Mouse (Mus musculus) right cerebral cortex, postnatal 4 days (tissue): Measurements from ENCODE around the gene Mrpl18.
"Not testable (repeated sequence)": the region's sequence is repeated elsewhere in the genome, so short reads cannot be mapped to it uniquely, and the experiment has no call there.

Experiments
- DNase-seq: peaks from one replicate; pipeline ENCODE4 v3.0.0-alpha.2; 2022

The Mrpl18 gene

DNA sequence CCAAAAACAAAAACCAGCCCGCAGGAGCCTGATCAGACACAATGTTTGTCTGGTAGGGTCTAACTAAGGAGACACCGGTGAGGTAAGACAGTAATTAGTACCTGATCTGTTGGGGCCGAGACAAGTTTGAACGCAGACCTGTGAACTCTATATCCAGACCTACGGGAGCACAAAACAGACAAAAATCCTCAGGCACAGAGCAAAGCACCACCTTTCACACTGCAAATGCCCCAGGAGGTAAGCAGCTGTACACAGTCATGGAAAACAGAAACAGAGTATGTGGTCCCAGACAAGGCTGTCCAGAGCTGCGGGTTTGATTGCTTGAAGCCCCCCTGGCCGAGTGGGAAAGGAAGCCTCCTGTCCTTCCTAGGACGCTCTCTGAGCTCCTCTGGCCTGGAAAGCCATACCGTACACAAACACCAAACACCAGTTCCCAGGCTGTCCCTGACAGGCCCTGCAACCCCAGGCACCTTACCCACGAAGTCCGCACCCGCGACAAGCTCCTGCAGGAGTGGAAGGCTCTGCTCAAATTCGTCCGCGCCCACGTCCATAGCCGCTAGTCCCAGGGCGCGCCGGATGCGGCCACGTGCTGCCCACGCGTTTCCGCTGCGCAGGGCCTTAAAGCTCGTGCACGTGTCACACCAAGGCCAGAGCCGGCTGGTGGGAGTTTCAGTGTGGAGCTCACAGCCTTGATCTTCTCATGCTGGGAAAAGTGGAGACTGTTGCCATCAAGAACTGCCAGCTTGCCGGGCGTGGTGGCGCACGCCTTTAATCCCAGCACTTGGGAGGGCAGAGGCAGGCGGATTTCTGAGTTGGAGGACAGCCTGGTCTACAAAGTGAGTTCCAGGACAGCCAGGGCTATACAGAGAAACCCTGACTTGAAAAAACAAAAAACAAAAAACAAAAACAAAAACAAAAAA, 6.5 kb downstream of the Mrpl18 start, which contains the start of gene Pnldc1:
TSS of gene Pnldc1 (minus strand) at position 870 of the 920 bp plus-strand sequence.
- DNase-seq: no peak

DNA sequence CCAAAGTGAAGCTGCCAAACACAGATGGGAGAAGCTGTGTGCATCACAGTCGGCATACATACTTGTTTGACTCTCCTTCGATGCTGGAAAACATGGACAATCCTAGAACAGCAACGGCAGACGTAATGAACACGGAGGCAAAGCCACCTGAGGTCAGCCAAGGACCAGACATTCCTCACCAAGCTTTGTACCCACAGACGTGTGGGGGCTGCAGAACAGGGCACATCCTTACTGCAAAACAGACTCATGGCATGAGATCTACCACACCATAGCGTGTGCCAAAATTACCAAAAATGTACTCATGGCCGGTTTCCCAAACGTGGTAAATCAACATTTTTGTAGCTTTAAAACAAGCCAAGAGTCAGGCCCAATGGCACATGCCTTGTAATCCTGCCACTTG, 9.7 kb downstream of the Mrpl18 start:
- no peak for DNase-seq

DNA sequence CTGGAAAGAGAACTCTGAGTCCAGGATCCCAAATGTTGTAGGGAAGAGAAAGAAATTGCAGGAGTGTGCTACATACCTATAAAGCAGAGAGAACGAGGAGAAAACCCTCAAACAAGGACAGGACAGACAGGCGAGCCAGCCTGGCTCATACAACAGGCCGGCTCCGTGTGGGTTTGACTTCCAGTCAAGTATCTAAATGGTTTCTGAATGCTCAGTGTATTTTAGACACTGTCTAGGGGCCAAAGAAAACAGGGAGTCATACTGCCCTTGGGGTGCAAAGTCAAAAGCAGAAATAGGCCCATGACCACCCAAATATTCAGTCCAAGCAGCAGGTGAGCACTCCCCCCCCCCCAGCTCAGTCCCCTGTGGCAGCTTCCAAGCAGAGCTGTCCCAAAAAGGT, 10.3 kb downstream of the Mrpl18 start:
- DNase-seq: no peak

DNA sequence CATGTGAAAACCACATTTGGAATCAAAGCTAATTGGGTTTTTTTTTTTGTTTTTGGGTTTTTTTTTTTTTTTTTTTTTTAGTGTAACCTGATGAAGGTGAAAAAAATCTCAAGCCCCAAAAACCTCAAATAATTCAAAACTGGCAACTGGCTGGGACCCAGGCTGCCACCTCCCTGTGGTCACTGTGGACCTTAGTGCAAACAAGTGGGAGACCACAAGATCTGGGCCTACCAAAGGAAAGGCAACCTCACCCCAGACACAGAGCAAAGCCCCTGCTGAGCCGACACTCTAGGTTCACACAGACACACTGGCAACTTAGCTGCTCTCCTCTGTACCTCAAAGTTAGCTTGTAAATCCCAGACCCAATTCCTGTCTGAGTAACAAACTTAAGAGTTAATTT, 11.8 kb downstream of the Mrpl18 start:
- DNase-seq: no peak

DNA sequence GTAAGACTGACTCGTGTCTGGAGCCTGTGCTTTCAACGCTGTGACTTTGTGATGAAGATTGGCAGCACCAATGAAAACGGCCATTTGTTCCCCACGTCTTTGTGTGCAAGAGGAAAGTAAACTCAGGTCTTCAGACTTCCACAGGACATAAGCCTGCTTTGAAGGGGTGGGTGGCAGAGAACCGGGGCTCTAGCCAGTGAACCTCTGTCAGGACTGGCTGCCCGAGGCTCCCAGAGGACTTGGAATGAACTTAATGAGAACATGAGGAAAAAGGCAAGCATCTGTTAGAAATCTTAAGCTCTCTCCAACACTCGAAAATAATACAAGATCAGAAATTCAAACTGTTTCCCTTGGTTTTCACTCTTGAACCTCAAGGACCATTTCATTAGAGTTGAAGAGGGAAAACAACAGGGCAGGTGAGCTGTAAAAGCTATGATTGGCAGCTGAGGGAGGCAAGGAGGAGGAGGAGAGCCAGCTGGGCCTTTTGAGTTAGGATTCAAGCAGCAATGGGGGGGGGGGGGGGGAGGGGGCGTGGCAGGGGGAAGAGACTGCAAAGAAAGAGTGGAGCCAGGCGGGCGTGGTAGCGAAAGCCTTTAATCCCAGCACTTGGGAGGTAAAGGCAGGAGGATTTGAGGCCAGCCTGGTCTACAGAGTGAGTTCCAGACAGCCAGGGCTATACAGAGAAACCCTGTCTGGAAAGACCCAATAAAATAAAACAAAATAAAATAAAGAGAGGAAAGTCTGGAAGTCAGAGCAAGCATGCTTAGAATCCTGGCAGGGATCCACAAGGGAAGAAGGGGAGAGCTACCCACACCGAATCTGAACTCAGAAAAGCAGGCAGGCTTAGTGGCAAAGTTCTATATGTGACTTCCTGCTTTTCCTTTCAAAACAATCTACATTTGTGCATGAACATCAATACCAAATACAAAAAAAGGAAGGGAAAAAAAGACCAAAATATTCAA, 12.5 kb downstream of the Mrpl18 start:
- DNase-seq: no peak

DNA sequence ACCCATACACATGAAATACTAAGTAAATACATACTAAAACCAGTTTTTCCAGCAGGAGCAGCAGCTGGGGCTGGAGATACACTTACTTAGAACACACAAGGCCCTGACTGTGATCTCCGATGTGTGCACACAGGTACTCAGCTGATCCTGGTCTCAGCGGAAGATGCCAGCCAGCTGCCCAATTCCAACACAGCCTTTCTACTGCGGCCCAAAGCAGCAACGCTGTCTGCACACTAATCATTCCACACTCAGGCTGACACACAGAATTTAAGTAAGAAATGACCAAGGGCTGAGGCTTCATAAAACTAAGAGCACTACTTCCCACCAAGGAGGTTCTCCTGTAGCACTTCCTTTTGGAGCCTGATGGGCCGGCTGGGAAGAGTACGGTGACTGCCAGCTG, 13.9 kb downstream of the Mrpl18 start:
- no peak for DNase-seq

DNA sequence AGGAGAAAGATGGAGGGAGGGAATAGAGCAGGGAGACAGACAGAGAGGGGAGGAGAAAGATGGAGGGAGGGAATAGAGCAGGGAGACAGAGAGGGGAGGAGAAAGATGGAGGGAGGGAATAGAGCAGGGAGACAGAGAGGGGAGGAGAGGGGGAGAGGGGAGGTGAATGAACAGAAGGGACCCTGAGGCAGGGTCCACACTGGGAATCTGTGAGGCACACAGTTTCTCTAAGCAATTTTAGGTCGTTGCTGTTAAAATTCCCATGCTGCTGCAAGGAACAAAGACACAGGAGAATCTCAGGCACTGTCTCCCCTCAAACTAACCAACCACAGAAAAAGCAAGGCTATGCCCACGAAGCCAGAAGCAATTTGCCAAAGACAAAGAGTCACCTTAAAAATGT, 17.5 kb downstream of the Mrpl18 start:
- DNase-seq: not testable (repeated sequence)

DNA sequence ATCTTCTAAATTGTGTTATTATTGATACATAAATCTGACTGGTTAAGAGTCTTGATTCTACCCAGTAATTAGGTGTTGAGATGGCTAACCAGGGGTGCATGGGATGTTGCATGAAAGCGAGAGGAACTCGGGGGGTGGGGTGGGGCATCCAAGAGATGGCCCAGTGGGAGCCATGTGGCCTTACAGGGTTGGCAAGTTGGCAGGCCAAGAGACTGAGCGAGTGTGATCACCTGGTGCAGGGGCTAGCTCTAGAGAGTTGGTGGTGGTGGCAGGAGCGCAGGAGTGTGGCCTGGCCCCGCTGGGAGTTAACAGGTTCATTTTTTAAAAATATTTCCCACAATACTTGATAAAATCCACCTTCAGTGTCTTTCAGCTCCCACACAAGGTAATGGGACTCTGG, 18.5 kb downstream of the Mrpl18 start:
- no peak for DNase-seq

DNA sequence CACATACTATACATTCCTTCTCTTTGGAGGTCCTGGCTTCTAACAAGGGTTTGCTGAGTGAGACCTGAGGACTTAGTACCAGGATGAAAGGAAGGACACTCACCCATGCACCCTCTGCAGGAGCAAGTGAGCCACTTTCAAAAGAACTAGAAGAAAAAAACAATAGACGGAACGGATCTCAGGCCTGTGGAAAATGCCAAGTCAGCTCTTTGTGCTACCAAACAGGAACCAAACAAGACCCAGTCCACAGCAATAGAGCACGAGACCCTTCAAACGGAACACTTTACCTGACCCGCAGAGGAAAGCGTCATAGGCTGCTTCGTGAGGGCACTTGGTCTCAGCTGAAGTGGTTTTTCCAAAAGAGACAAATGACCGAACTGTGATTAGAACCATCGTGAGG, 24.1 kb downstream of the Mrpl18 start:
- DNase-seq: no peak

DNA sequence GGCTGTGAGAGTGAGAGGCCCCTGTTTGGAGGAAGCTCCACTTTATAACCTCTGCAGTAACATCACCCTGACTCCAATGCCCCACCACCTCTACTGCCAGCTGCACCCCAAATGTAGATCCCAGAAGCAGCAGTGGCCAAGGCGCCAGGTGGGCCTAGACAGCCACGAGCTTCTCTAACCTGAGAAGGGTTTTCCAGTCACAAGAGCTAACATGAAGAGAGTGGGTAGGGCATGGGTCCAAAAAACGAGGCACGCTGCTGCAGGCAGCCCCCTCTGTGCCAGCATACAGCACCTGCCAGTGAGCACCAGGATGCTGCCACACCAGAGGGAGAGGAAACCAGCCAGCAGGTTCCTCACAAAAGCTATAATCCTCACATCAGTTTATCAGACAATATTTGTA, 25.1 kb downstream of the Mrpl18 start:
- DNase-seq: no peak

DNA sequence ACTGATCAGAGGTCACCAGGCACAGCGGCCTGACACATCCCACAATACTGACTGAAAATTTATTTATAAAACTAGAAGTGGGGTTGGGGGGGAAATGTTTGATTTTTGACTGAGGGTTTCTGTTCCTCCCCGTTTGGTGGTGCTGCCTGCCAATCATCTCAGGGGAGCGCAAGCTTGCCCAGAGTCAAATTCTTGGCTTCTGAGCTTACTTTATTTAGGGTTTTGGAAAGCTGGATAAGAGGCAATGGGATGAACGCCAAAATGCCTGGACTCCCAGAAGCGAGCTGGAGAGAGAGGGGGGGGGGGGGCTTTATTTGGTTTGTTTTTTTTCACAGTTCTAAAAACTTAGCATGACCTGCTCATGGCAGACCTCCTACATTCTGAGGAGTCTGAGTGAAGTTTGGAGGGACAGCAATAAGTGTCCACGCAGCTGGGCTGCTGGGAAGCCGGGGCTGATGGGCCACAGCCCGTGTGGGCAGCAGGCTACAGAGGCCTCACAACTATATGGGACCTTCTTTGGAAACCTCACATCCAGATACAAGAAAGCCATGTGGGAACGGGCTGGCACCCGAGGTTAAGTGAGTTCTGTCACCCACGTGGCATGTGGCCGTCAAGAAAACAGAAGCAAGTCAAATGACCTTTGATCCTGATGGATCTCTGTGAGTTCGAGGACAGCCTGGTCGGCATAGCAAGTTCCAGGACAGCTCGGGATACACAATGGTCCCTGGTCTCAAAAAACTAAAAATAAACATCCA, 28.9 kb downstream of the Mrpl18 start:
- DNase-seq: no peak

DNA sequence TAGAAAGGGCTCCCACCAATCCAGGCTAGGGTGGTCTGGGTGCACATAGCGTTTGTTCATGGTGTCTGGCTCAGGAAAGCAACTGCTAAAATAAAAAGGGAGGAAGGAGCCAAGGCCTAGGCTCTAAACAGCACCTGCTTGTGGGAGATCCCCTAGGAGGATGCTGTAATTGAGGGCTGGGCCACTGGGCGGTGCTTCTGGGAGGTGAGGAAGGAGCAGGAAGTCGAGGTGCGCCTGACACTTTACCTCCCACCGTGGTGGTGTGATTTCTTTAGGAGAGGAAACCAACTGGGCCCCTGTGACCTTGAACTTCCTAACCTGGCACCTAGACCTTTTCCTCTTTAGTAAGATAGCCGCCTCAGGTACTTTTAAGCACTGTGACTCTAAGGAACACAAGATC, 29.5 kb downstream of the Mrpl18 start:
- no peak for DNase-seq

DNA sequence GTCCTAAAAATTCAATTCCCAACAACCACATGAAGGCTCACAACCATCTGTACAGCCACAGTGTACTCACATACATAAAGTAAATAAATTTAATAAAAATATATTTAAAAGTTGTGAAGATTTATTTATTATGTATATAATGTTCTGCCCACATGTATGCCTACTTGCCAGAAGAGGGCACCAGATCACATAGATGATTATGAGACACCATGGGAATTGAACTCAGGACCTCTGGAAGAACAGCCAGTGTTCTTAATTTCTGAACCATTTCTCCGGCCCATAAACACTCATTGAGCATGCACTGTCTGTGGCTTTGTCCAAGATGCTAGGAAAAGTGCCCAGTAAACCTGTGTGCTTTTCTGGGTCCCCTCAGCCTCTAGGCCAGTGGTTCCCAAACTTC, 34.9 kb downstream of the Mrpl18 start:
- DNase-seq: no peak

DNA sequence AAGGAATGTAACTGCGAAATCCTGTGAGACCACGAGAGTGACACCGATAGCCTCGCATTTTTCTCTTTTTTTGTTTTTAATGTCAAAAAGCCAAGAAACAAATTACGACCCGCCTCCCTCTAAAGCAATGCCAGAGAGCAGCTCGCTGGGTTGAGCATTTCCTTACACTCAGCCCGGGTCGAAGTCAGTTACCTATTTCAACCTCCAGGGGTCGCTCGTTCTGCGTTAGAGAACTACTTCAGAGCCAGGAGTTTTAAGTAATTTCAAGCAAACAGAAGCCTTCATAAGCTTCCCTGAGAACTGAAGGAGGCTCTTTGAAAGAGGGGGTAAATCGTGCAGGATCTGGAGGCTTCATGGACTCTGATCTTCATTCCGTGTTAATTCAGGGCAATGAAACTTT, 36.0 kb downstream of the Mrpl18 start:
- peak; percentile 80 for DNase-seq

DNA sequence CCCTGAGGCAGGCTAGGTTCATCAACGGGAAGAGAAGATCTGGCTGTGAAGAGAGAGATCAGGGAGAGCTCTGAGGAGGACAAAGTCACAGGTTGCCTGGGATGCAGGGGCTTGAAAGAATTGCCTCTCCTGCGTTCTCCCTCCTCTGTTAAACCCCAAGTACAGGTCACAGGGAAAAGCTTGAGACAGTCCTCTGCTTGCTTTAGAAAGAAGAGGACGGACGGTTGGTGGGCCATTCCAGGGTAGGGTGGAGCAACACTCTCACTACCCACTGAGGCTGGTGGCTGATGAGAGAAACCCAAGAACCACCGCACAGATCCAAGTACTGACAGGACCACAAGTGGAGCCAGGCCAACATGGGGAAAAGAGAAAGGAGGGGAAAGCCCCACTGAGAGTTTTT, 40.4 kb downstream of the Mrpl18 start, which contains the start of gene Mrgprh:
TSS of gene Mrgprh (plus strand) at position 301 of the 400 bp plus-strand sequence.
- no peak for DNase-seq

DNA sequence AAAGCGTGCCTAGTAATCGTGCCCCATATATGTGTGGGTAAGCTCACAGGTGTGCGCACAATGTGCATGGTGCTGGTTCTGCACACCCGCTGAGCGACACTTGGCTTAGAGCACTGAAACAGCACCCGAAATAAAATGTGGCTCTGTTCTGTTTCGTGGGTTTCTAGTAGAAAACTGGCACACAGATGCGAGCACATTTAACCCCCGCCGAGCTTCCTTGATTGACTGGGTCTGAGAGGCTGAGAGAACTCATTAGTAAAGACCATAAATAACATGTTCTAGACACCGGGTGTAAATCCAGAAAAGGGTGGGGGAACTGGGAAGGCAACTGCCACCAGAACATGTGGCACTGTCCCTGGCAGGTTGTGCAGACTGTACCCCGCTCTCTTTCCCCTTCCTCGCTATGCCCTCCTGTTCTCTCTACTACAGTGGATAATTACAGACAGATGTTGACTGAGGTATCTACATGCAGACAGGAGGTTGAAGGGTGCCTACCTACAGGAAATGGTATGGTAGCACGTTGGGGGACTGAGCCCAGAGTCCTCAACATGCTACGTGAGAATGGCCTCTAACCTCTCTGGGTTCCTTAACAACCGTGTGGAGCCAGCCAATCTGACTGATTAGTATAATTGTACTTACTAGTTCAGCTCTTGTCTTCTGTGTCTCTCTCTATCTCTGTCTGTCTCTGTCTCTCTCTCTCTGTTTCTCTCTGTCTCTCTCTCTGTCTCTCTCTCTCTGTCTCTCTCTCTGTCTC, 43.7 kb downstream of the Mrpl18 start:
- no peak for DNase-seq

DNA sequence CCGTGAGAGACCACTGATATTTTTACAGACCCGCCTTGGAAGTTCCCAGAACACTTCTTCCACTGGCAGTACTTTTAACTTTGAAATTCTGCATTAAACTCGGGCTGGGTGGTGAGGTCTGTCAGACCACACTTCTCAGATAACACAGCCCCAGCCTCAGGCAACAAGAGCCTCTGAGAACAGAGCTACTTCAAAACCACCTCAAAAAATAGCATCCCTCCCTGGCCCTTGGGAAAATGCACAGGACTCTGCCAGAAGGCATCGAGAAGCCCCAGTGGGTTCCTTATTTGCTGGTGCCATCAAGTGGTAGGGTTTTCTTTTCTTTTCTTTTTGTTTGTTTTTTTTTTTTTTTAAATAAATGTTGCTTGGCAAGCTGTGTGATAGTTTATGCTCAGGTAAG, 47.5 kb downstream of the Mrpl18 start:
- DNase-seq: no peak

DNA sequence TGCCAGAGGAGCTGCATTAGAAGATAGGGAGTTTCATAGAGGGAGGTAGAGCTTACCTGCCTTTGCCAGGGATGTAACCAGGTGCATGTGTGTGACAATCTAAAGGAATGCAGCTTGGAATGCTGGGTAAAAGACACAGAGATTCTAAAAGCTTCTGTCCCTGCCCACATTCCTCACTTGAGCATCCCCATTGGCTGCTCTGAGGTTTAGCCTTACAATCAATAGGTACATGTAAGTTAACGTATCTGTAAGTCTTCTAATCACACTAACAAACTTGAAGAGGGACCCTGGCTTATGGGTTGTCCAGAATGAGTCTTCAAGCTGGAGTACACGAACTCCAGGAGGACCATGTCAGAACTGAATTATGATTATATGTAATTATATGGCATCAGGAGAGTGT, 48.1 kb downstream of the Mrpl18 start, which contains the start of gene Mas1:
TSS of gene Mas1 (minus strand) at position 101 of the 400 bp plus-strand sequence.
- no peak for DNase-seq

DNA sequence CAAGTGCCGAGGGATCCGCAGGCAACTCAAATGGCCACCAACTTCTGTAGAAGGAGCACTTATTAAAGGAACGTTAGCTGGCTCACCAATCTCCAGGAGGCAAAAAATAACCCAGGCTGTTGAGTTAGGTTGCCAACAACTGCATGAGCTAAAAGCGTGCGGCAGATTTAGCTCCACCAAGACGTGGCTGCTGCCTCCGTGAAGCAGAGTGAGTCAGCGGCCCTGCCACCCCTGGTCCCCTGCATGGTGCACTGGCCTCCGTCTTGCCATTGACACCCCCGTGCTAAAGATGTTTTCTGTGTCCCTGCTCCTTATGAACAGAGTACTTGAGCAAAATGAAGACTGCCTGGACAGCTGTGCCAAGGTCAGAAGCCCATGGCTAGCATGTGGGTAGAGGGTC, 49.3 kb downstream of the Mrpl18 start:
- no peak for DNase-seq

DNA sequence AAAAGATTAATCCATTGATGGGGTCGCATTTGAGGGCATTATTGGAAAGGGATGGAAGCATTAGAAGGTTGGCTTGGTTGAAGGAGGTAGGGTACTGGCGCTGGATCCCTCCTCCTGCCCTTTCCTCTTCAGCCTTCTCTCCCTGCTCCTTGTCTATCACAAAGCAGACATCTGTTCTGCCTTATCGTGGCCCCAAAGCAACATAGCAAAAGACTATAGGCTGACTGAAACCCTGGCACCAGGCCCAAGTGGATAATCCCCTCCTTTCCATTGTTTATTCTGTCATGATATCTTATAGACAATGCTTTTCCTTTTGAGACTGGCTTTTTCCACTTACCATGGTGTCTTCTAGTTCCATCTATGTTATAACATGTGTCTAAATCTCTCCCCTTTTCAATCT, 50.7 kb downstream of the Mrpl18 start:
- DNase-seq: no peak

DNA sequence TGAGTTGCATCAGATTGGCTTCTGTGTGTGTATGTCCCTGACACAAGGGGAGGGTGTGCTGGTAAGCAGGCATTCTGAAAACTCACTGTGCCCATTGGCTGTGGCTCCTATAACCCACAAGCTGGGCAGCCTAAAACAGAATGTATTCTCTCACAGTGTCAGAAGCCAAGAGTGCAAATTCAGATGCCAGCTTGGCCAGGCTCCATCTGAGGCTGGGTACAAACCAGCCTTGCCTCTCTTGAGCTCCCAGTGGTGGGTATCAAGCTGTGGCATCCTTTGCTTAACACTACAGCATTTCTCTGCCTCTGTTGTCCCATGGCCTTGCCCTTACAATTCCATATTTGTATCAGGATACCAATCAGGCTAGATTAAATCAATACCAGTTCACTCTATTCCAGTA, 52.0 kb downstream of the Mrpl18 start:
- DNase-seq: no peak
